Mouse (Mus musculus) spleen, postnatal 10 days (tissue): Measurements from ENCODE around the gene Clpp.

ENCODE experiments used
- DNase-seq, 2 experiments: peaks; one replicate each; pipeline ENCODE4 v3.0.0; 2021 to 2022; ENCODE audit warnings: low spot score in 2 of 2

The Clpp gene

DNA sequence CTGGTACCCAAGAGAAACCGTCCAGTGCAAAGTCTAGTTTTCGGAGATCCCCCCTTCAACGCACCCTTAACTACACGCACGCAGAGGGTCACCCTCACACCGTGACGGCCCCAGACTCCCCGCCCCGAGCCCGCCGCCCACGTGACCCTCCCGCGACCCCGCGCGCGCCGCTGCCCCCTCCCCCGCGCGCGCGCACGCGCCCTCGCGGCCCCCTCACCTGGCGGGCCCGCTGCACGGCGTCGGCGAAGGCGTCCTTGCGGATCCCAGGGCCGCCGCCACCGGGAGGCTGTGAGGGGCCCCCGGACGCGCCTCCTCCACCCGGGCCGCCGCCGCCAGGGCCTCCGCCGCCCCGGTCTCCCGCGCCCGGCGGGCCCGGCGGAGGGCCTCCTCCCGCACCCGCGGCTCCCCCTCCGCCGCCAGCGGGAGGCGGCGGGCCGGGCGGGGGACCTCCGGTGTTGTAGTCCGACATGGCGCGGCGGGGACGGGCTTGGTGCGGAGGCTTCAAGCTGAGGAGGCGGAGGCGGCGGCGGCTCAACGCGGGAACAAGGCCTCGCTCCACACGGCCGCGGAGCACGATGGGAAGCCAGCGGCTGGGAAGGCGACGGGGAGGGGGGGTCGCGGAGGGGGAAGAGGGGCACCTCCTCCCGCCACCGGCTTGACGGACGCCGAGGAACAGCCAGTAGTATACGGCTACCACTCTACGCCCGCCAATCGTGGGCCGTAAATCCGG, 41.0 kb downstream of the Clpp start, which contains the start of gene Khsrp:
Gene Khsrp (minus strand): TSS at position 592 of the 730 bp plus-strand sequence.
- DNase-seq, result peak in 1 of 2 experiments; percentile 63

DNA sequence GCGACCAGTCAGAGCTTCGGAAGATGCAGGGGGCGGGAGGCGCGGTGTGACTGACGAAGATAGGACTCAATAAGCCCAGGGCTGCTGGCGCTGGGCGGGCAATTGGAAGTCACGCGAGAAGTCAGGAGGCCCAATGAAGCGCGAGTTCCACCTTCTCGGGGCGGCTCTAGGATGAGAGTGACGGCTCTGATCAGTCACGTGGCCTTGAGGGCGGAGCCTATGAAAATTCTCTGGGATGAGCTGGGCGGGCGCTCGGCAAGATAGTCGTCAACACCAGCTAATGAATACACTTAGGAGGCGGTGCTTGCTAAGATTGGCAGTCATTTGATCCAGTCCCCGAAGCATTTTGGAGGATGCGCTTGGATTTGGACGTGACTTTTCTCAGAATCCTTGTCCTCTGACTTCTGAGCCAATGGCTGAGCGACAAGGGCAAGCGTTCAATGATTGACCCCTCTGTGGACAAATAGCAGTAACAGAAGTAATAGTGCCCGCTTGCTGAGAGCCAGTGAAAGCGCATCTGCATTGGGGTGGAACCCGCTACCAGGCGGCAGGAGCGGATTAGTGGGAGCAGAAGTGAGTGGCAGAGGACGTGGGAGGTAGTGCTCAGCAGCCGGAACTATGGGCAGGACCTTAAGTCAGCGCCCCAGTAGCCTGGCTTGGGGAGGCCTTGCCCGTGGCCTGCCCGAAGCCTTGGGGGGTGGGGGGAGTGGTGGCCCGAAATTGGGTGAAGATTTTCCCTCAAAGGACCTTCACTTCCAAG, 41.7 kb downstream of the Clpp start:
- peak; percentile 98 to 100 for DNase-seq

DNA sequence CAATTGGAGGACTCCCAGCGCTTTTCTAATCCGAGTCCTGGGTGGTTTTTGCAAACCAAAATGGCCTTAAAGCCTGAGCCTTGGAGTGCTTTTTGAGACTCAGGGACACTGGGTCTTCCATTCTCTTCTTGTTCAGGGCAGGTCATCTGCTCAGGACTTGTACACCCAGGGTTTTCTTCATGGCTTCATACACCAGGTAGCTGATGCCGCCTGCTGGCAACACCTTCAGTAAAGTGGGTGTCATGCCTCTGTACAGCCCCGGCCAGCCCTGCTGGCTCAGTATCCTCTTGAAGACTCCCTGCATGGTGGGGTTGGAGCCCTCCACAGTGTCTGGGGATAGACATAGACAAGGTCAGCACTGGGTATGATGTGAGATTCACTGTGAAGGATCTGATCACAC, 42.7 kb downstream of the Clpp start:
- DNase-seq, result no peak

DNA sequence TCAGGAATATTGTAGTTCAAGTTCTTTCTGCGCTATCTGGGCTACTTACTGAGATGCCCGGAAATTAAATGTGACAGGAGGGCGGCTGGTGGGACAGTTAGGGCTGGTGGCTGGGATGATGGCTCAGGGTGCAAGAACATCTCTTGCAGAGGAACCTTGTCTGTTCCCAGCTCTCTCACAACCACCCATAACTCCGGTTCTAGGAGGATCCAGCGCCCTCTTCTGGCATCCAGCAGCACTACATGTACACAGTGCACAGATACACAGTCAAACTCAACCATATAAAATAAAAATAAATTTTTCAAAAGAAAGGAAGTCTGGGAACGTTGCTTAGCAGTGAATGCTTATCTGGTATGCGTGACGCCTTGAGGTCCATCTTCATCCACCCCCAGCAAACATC, 48.9 kb downstream of the Clpp start:
- no peak for DNase-seq

DNA sequence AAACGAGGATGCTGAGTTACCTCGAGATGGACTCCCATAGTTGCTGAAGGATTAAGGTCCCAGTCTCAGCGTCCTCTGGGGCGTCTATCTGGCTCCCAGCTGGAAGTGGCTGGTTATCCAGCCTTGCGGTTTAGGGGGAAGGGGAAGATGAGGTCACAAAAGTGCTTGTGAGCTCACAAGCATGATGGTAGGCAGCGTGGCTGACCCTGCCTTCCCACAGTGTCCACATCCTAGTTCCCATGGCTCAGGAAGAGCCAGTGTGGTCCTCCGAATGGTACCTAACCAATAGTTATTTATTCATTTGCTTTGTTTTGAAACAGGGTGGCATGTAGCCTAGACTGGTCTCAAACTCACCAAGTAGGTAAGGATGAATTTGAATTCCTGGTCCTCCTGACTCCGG, 51.4 kb downstream of the Clpp start, which contains the start of gene Slc25a41:
Gene Slc25a41 (minus strand): TSS at position 101 of the 400 bp plus-strand sequence.
- no peak for DNase-seq
